Mouse (Mus musculus) CH12.LX (cell line): Measurements from ENCODE around the gene Oosp3.
A peak's percentile ranks its signal among the peaks of the same experiment; 100 is the strongest.

Experiments used
- CTCF ChIP-seq, 2 experiments: IDR thresholded peaks in 1 of 2; conservative IDR thresholded peaks in 1 of 2; 2 replicates each; pipeline ENCODE4 v1.5.1; 2011 to 2012; ENCODE audit warnings: low read depth in 2 of 2, low read length in 2 of 2, improper control_type of control experiment in 1 of 2, inconsistent platforms in 1 of 2, mild to moderate bottlenecking in 1 of 2, moderate library complexity in 1 of 2
- E2F4 ChIP-seq: IDR thresholded peaks from 2 replicates; pipeline ENCODE4 v1.6.1; 2011; ENCODE audit warnings: low read depth, low read length, improper control_type of control experiment; ENCODE audit not compliant: insufficient replicate concordance
- ELF1 ChIP-seq: IDR thresholded peaks from 2 replicates; pipeline ENCODE4 v1.6.1; 2014; ENCODE audit warnings: low read depth, mild to moderate bottlenecking, inconsistent platforms, low read length, improper control_type of control experiment
- EP300 ChIP-seq: IDR thresholded peaks from 2 replicates; pipeline ENCODE4 v1.6.1; 2011; ENCODE audit warnings: low read length, improper control_type of control experiment
- ETS1 ChIP-seq: conservative IDR thresholded peaks from 2 replicates; pipeline ENCODE4 v1.6.1; 2012; ENCODE audit warnings: low read depth, mild to moderate bottlenecking, inconsistent platforms, low read length, improper control_type of control experiment, moderate library complexity
- GABPA ChIP-seq: IDR thresholded peaks from 2 replicates; pipeline ENCODE4 v1.6.1; 2012; ENCODE audit warnings: low read depth, low read length, improper control_type of control experiment, inconsistent platforms; ENCODE audit not compliant: insufficient replicate concordance
- HCFC1 ChIP-seq: IDR thresholded peaks from 2 replicates; pipeline ENCODE4 v1.6.1; 2012; ENCODE audit warnings: low read depth, mild to moderate bottlenecking, inconsistent platforms, low read length, improper control_type of control experiment
- NRF1 ChIP-seq: IDR thresholded peaks from 2 replicates; pipeline ENCODE4 v1.6.1; 2014; ENCODE audit warnings: low read depth, mild to moderate bottlenecking, inconsistent platforms, low read length, improper control_type of control experiment, moderate library complexity
- PAX5 ChIP-seq: IDR thresholded peaks from 2 replicates; pipeline ENCODE4 v1.6.1; 2012; ENCODE audit warnings: low read length, inconsistent platforms, mixed read lengths
- POLR2A ChIP-seq: IDR thresholded peaks from 2 replicates; pipeline ENCODE4 v1.6.1; 2011; ENCODE audit warnings: low read depth, mild to moderate bottlenecking, improper control_type of control experiment, low read length
- POLR2AphosphoS2 ChIP-seq: IDR thresholded peaks from 2 replicates; pipeline ENCODE4 v1.6.1; 2011; ENCODE audit warnings: low read depth, low read length, improper control_type of control experiment
- RAD21 ChIP-seq: IDR thresholded peaks from 2 replicates; pipeline ENCODE4 v1.6.1; 2011; ENCODE audit warnings: low read depth, mild to moderate bottlenecking, low read length, improper control_type of control experiment, moderate library complexity
- RCOR1 ChIP-seq: conservative IDR thresholded peaks from 2 replicates; pipeline ENCODE4 v1.6.1; 2012; ENCODE audit warnings: low read depth, mild to moderate bottlenecking, inconsistent platforms, low read length, improper control_type of control experiment
- USF2 ChIP-seq: conservative IDR thresholded peaks from 2 replicates; pipeline ENCODE4 v1.6.1; 2011; ENCODE audit warnings: low read depth, low read length, improper control_type of control experiment

GRCm38 (mm10) chr19:11691454-11691853 lies 5.4 kb upstream of the Oosp3 start:
- TF ChIP-seq POLR2AphosphoS2 (no peak), POLR2A (no peak), GABPA (no peak), PAX5 (no peak), HCFC1 (no peak), USF2 (no peak), CTCF (conservative IDR thresholded peaks at IDR 0.05 in 1 of 2, IDR thresholded peaks at IDR 0.05 in 1 of 2; ENCODE audit: low read depth in 2 of 2, low read length in 2 of 2) (no peak), NRF1 (no peak), RAD21 (no peak; the same call in 1 of the 2 replicates), EP300 (peak; percentile 95), RCOR1 (no peak), E2F4 (no peak), ETS1 (peak; percentile 57; the same call in 1 of the 2 replicates), ELF1 (no peak)
